Comparison of ENCODE assay signal across 21 mouse cellular contexts in genomic region chr2:69511766-69512165, GRCm38 (mm10).
DNase-seq lines count a peak whose midpoint lies in the region; ATAC-seq and TF ChIP-seq lines count a peak whose summit lies in the region.
"Had no signal": no experiment of that assay in that cellular context is flagged by ENCODE, and none has a peak within 500 bp of the region (broad histone marks: within the 10 kb centered on the region; RNA-seq: fewer than 3 reads in every experiment).

No protein-coding gene starts in this region.

- no peaks in the 10 kb centered on the region for H3K79me2 ChIP-seq in C2C12 (ENCODE audit: control insufficient read depth, insufficient read depth)
- no peaks in the 10 kb centered on the region for H3K79me2 ChIP-seq in myocyte (ENCODE audit: control insufficient read depth, insufficient read depth)

- H3K4me3 ChIP-seq in C2C12 (ENCODE audit: insufficient read depth, poor library complexity, severe bottlenecking) (no peak overlapping the region), myocyte (no peak overlapping the region)
- H3K4me3 ChIP-seq: embryonic facial prominence, embryonic 10.5 days; embryonic facial prominence, embryonic 12.5 days; forebrain, embryonic 13.5 days; forebrain, embryonic 15.5 days had no signal

- no peaks in the 10 kb centered on the region for H3K27me3 ChIP-seq in C2C12 (ENCODE audit: control insufficient read depth, insufficient read depth, insufficient read length)
- H3K27me3 ChIP-seq in myocyte (ENCODE audit: control insufficient read depth, insufficient read depth, insufficient read length) = no peaks in the 10 kb centered on the region
- H3K27me3 ChIP-seq: CH12.LX; embryonic facial prominence, embryonic 12.5 days; forebrain, embryonic 13.5 days; forebrain, embryonic 15.5 days had no signal

- H3K79me3 ChIP-seq in C2C12 (ENCODE audit: low read depth) = no peaks in the 10 kb centered on the region

- no peak for TF ChIP-seq CTCF in C2C12 (IDR thresholded peaks at IDR 0.05; ENCODE audit: control insufficient read depth, insufficient read depth, insufficient read length)

- H3ac ChIP-seq in C2C12 (ENCODE audit: control insufficient read depth, insufficient read length, low read depth) = no peak overlapping the region
- H3ac ChIP-seq in myocyte (ENCODE audit: control insufficient read depth, insufficient read length) = no peak overlapping the region

- peak; percentile 64 for DNase-seq in 3T3-L1 (ENCODE audit: low read depth, low spot score)
- DNase-seq in cerebellum, adult 9-10 months = no peak
- DNase-seq: adrenal gland, adult 2 months; adrenal gland, postnatal 10 days; adrenal gland, postnatal 25 days; B cell, adult 2 months; cerebellum, adult 11 months; cerebellum, adult 18-20 months; cerebellum, adult 8-10 months; cerebellum, postnatal 10 days; cerebellum, postnatal 25 days; forebrain, postnatal 0 days had no signal

- H3K4me2 ChIP-seq in myocyte (ENCODE audit: low read depth) = no peak overlapping the region
- H3K4me2 ChIP-seq: embryonic facial prominence, embryonic 12.5 days; forebrain, embryonic 13.5 days; forebrain, embryonic 15.5 days had no signal

- TF ChIP-seq POLR2A in myocyte (IDR thresholded peaks at IDR 0.05; ENCODE audit: insufficient read length, low read depth) = no peak

- H3K36me3 ChIP-seq in C2C12 (ENCODE audit: control insufficient read depth, insufficient read depth) (no peaks in the 10 kb centered on the region), myocyte (ENCODE audit: control insufficient read depth, insufficient read depth) (no peaks in the 10 kb centered on the region)
- H3K36me3 ChIP-seq: embryonic facial prominence, embryonic 12.5 days; forebrain, embryonic 15.5 days; G1E had no signal

- no peak for ATAC-seq in CD4-positive, CD25-positive, alpha-beta regulatory T cell, adult 4 months
- ATAC-seq: forebrain, embryonic 13.5 days; forebrain, embryonic 15.5 days; forebrain, postnatal 0 days had no signal

TF ChIP-seq in C2C12, 6 proteins besides CTCF, POLR2A, EP300 and RAD21:
- TF ChIP-seq CEBPB (IDR thresholded peaks at IDR 0.05; ENCODE audit: low read depth) = peak; percentile 87
- TF ChIP-seq FOSL1 (IDR thresholded peaks at IDR 0.05; ENCODE audit: insufficient read depth, low read length, poor library complexity, severe bottlenecking) = no peak
- TF ChIP-seq MAX (IDR thresholded peaks at IDR 0.05) = no peak

TF ChIP-seq in myocyte, 11 proteins besides CTCF, POLR2A, EP300 and RAD21:
- TF ChIP-seq CEBPB (IDR thresholded peaks at IDR 0.05; ENCODE audit: insufficient read depth, poor library complexity, severe bottlenecking) = peak; percentile 72; the same call in 1 of the 2 replicates
- TF ChIP-seq POLR2AphosphoS2 (IDR thresholded peaks at IDR 0.05; ENCODE audit: insufficient read length, low read depth) = no peak
- TF ChIP-seq MYOD1 (IDR thresholded peaks at IDR 0.05; ENCODE audit: control insufficient read depth in 1 of 3, insufficient read length in 2 of 3, low read depth in 2 of 3) = no peak
- TF ChIP-seq SRF (IDR thresholded peaks at IDR 0.05; ENCODE audit: control insufficient read depth, insufficient read length, low read depth) = no peak
- no peak for TF ChIP-seq TCF3 (IDR thresholded peaks at IDR 0.05; ENCODE audit: insufficient read length, low read depth)
- TF ChIP-seq TCF12 (IDR thresholded peaks at IDR 0.05; ENCODE audit: insufficient read depth, poor library complexity, severe bottlenecking) = no peak
- TF ChIP-seq MYOG (IDR thresholded peaks at IDR 0.05; ENCODE audit: control insufficient read depth in 1 of 3, insufficient read depth in 1 of 3, insufficient read length in 2 of 3, low read depth in 2 of 3) = no peak
- no peak for TF ChIP-seq USF1 (IDR thresholded peaks at IDR 0.05; ENCODE audit: low read depth)
- no peak for TF ChIP-seq E2F4 (IDR thresholded peaks at IDR 0.05; ENCODE audit: insufficient read depth)
